Mouse (Mus musculus) brain, adult 2 months (tissue): ENCODE results near the gene Cox19.

ENCODE experiments used
- DNase-seq: peaks from one replicate; pipeline ENCODE4 v3.0.0; 2011; ENCODE audit warnings: low read depth, low spot score

Gene Cox19

DNA sequence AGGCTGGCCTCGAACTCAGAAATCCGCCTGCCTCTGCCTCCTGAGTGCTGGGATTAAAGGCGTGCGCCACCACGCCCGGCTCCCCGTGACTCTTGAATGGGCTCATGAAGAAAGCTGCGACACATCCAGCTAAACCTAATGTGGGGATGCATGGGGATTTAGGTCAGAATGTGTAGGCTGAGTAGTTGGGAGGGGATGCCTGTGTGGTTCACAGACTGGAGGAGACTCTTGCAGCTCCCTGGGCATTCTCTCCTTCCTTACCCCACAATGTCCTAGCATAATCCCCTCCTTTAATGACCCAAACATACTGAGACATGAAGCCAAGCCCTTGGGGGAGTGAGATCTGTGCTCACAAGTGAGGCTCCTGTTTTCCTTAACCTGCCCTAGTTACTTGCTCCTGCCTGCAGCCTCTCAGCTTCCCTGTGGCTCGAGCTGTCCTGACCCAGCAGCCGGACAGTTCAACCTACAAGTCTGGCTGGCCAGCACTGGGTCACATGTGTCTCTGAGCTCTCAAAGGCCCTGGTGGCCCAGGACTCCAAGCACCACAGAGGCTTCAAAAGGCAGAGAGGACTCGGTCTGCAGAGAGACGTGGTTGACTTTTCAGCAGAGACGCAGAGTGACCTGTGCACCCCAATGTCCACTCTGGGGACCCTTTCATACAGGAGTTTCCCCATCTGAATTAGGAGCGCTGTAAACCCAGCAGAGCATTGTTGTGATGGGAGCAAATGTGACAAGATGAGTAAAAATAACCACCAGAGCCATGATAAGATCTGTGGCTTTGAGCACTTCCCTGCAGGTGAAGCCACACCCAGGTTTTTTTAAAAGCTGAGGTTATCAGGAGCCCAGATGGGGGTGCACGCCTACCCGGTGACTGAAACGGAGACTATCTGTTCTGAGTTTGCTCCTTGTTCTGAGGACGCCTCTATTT, 30.6 kb upstream of the Cox19 start:
- no peak for DNase-seq

DNA sequence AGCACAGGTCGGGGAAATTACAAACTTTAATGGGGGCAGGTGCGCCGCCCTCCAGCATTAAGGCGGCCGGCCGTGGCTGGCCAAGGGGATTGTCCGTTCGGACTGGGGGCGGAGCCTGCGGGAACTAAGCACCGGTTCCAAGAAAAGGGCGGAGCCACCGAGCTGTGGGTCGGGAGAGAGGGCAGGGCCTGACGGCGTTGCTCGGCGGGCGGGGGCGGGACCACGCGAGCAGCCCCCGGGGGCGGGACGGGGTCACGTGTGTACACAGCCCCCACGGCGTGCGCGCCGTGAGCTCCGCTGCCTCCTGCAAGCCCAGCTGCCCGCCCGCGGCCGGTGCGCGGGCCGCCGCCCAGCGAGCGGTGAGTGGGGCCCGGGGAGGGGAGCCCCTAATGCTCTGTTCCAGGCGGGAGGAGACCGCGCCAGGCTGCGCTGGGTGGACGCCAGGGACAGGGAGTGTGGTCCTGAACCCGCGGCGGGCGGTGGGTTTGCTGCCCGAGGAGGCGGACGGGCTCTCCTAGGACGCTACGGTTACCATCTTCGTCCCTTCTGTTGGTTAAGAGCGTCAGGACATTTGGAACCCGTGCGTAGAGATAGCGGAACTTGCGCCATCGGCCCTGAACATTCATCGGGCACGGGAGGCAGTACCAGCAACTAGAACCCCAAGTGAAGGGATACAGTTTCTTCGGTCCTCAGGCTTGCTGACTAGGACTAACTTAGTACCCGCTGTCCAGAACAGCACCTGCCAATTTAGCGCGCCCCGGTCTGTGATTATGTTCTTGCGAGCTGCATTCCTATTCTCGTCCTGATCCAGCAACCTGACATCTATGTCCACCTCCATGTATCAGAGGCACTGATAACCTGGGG, 29.4 kb upstream of the Cox19 start:
- DNase-seq = peak; percentile 95

DNA sequence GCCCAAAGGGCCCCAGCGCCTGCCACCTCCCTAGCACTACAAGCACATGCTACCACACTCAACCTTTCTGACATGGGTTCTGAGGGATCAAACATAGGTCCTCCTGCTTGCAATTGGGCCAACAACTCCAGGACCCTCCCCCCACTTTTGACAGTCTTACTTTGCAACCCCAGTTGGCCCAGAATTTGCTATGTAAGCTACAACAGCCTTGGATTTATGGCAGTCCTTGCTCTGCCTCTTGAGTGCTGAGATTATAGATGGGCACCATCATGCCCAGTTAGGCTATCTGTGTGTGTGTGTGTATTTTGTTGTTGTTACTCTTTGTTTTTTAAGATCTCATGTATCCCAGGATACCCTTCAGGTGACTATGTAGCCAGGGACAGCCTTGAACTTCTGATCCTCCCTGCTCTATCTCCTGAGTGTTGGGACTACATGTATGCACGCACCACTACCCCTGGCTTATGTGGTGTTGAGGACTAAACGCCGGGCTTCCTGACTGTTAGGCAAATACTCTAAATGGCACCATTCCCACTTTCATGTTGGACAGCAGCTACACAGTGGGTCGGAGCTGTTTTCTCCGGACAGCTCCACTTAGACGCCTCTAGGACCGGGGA, 28.7 kb upstream of the Cox19 start:
- DNase-seq = no peak

DNA sequence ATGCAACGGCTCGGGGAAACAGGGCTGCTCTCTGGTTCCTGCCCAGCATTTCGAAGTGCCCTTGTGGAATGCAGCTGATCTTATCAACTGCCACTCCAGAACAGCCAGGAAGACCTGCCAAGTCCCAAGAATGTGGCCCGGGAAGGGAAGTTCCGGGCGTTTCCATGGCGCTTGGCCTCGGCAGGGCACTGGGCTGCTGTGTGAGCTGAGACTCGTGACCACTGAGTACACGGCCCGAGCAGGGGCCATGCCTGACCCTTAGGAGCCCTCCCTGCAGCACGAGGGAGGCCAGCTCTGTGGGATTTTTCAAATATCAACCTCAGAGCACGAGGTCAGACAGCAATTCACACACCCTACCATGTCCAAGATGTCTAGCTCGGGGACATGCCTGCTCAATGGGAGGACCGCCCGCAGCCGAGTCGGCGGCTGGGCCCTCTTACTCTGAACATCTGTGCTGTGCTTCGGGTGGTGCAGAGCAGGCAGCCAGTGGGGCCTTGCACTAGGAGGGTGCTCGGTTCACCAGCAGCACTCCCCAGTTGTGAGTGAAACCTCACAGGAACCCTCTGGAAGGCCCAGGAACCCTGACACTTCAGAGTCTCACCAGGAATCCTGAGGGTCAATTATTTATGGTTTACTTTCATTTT, 27.9 kb upstream of the Cox19 start:
- DNase-seq = no peak

DNA sequence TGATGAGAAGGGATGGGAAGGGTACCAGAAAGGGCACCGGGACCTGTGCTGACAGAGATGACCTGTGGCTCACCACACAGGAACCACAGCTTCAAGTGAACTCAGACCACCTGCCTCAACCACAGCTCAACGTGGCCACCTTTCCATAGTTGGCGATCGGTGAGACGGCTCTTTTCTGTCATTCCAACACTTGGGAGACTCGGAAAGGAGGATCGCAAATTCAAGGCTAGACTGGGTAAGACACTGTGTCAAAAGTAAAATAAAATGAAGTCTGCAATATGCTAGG, 27.0 kb upstream of the Cox19 start:
- no peak for DNase-seq

DNA sequence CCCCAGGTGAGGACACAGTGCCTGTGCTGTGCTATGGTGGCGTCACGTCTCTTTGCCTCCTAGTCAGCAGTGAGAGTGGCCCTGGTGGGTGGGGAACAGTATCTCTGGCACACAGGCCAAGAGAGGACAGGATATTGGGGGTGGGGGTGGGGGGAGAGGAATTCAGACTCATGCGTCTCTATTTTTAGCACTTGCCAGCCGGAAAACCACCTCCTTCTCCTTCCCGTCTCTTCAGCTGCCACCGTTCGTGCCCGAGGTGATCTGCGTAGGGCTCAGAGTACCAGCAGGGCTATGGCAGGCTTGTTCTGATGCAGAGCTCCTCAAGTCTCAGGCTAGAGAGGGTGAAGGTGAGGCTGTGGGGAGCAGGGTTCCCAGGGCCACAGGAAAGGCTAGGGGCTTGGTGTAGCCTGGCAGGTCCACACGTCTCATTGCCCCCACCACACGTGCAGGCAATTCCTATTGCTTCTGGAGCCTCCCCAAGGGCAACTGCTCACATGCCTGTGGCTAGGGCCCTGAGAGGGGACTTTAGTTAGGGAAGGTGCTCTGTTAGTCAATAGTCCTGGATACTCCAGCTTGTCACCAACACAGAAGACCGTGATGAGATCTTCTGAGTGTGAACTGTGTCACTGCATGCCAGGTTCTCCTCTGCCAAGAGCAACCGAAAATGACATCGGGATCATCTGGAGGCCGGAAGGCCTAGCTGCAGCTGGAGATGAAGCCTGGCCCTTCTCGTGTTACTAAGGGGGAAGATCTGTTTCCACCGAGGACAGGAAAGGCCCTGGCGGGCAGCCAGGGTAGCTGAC, 26.5 kb upstream of the Cox19 start, which contains the start of gene Gpr146:
Gene Gpr146, plus strand, starts transcription at position 230 of the 803 bp plus-strand sequence.
- DNase-seq = peak; percentile 52

DNA sequence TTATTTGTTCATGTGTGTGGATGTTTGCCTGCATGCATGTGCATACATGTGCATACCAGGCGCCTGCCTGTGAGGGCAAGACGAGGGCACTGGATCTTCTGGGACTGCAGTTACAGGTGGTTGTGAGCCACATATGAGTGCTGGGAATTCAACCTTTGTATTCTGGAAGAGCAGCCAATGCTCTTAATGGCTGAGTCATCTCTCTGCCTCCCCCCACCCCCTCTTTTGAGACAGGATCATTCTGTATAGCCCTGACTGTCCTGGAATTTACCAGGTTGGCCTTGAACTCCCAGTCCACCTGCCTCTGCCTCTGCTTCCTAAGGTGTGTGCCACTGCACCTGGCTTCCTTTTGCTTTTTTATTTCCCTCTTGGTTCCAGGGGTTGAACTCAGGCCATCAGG, 23.6 kb upstream of the Cox19 start:
- DNase-seq = no peak

DNA sequence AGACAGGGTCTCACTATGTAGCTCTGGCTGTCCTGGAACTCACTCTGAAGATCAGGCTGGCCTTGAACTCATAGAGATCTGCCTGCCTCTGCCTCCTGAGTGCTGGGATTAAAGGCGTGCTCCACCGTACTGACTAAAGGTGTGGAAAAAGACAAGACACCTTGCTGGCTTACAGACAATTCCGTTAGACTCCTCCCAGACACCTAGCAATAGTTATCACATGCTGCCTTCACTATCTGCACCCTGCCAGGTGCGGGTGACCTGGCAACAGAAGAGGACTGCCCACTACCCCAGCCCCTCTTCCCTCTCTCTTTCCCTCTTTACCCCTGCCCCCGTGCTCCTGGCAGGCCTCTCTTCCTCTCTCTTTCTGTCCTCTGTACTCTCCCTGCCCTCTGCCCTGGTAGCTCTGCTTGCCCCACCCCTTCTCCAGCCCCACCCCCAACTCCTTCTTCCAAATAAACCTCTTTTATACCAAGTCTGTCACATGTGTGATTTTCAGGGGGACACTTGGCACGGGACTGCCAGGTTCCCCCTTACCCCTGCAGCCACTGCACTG, 22.7 kb upstream of the Cox19 start:
- DNase-seq = no peak

DNA sequence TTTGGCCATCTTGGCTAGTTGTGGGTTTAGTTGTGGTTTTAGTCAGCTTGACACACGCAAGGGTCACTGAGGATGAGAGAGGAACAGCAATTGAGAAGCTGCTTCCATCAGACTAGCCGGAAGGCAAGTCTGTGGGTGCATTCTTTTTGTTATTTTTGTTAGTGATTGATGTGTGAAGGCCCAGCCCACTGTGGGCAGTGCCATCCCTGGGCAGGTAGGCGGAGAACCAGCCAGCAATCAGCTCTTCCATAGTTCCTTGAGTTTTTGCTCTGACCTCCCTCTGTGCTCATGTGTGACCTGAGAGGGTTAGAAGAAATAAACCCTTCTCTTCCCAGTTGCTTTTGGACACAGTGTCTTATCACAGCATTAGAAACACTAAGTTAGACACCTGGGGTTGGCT, 21.9 kb upstream of the Cox19 start:
- no peak for DNase-seq

DNA sequence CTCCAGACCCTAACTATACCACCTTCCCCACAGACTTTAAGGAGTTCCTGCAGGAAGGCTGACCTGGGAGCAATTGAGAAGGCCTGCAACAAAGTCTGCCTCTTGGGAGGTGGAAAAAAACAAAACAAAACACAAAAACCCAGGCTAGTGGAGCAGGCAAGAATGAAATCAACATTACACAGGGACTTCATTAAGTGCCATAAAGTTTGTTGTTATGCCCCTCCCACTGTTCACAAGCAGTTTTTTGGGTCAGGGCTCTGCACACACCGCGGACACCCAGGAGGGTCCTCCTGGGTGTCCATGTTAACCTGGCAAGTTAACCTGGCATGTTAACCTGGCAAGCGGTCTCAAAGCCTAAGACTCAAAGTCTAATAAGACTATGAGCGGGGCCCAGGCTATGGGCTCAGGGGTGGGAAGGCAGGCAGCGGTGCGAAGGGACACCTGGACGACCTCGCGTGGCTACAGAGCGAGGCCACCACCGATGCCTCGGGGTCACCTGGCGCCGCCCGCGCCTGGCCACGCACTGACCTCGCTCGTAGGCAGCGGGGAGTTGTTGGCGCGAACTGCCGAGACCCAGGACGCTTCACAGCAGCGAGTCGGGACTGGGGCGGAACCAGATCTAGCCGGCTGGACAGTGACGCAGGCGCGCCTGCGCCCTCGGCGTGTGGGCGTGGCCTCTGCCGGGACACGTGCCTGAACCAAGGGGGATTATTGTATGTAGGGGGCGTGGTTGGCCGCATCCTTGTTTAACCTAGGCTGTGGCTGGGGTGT, 20.6 kb upstream of the Cox19 start:
- DNase-seq = peak; percentile 90

DNA sequence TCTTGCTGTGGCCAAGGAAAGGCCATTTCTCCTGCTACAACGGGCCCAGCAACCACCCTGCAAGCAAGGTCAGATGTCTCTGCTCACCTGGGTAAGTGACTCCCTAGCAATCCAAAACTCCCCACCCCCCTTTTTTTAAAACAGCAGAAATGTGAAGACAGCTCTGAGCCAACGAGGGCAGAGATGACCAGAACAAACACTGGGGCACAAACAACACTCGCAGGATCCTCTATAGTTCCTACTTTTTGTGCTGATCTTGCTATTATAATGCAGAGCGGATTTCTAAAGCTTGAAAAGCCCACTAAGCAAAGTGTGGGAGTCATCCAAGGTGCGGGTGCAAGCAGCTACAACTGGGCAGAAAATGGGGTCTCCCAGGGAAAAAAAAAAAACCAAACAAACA, 19.9 kb upstream of the Cox19 start:
- DNase-seq = no peak

DNA sequence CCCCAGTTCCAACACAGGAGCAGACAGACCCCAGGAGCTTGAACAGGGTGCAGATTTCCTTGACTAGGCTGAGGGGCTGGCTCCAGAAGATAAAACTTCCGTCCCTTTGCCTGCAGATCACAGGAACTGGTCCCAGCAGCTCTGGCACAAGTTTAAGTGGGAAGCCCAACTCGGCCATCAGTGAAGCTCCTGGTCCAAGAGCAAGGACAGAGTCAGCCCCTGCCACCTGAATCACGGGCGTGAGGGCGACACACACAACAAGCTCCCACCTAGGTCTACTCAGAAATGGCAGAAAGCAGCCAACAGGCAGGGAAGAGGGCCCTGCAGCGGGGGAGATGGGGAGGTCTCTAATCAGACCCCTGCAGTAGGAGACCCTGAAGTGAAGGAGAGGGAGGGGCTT, 19.1 kb upstream of the Cox19 start:
- no peak for DNase-seq

DNA sequence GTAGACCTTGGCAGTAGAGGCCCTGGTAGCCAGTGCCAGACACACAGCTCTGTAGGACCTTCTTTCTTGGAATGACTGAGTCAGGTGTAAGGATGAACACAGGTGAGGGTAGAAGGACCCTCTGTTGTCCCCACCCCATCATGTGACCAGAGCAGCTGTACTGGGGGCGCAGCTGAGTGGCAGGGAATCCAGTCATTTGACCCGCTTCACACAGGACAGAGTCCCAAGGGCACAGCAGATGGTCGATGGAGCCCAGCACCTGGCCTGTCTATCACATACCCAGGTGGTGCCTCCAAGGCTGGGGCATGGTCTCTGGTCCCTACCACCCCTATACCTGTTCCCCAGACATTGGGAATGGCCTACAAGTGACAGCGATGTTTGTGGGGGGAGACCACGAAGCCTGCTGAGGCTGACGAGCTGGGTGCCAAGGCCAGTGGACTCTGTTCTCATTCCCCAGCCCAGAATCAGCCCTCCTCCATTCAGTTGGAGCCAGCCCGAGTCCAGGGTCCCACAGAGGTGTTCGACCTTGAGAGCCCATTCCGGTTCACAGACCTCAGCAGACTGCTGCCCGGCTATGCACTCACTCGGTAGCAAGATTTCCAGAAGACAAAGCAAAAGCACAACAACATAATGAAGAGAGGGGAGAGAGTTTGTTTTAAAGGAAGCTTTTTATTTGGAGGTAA, 17.6 kb upstream of the Cox19 start:
- no peak for DNase-seq

DNA sequence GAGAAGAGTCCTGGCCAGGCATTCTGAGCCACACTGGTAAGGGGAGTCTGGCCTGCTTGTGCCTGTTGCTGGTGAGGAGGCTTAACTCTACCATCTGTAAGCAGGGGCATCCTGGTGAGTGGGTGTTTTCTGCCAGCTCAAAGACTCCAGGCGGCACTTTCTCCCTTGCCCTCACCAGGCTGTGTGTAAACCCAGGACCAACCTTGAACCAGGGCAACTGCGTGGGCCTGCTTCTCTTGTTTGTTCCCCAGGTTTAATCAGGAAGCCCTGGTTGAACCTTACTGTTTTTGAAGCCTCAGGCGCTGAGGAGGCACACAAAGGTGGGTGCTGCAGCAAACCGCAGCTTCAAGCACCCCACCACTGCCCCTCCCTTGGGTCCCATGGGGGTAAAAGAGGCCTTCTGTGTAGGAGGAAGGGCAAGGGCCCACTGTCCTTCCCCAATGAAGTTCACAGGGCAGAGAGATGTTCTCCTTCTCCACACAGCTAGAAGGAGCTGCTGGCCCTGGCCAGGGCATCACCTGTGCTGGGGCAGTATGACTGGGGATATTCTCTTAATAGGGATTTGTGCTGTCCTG, 16.8 kb upstream of the Cox19 start:
- DNase-seq = no peak

DNA sequence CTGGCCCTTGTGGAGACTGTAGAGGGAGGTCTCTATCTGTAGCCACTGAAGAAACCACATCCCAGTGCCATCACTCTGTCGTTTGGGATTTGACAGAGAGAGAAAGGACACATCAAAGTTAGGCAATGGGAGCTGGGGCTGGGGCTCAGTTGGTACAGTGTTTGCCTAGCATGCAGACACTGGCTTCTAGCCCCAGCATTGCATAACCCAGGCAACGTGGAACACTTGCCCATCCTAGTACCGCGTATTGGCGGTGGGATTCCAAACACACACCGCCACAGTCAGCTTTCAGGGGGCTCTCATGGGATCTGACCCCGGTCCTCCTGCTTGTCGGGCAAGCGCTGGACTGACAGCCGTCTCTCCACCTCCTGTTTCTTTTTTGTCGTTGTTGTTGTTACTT, 15.3 kb upstream of the Cox19 start:
- no peak for DNase-seq

DNA sequence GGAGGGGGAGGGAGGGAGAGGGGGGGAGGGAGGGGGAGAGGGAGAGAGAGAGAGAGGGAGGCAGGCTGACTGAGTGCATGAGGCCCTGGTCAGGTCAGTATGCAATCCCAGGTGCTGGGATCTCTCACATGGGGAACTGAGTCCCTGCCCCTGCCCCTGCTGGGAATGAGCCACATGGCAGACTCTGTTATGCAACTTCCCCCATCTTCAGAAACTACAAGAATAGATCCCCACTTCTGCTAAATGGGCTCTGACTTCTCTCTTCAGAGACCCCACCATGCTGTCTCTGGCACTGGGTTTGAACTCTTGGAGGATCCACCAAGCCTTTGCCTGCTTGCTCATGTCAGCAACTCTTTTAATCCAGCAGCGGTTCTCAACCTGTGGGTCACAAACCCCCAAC, 14.6 kb upstream of the Cox19 start:
- peak; percentile 66 for DNase-seq

DNA sequence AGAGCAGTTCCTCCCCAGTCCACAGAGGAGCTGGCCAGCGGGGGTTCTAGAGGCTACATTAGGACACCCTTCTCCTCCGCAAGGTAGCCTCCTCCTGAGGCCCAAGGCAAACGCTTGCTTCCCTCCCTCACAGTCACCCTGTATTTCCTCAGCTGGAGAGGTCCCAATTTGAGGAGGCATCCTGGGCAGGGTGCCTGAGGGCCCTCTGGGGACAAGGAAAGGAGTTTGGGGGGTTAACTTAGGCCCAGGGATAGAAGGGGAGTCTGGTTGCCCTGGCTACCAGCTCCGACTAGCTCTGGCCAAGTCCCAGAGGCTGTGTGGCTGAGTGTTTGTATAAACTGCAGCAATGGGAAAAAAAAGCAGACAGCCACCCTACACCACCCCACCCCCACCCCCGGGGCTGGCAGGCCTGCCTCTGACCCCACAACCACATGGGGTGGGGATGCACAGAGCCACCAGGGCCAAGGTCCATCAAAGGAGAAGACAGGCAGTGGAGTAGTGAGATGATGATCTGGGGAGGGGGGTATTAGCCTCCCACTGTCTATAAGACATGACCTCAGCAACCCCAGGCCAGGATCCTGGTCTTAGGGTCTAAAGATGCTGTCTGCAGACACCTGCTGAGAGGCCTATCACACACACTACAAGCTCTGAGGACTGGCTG, 13.8 kb upstream of the Cox19 start:
- no peak for DNase-seq

DNA sequence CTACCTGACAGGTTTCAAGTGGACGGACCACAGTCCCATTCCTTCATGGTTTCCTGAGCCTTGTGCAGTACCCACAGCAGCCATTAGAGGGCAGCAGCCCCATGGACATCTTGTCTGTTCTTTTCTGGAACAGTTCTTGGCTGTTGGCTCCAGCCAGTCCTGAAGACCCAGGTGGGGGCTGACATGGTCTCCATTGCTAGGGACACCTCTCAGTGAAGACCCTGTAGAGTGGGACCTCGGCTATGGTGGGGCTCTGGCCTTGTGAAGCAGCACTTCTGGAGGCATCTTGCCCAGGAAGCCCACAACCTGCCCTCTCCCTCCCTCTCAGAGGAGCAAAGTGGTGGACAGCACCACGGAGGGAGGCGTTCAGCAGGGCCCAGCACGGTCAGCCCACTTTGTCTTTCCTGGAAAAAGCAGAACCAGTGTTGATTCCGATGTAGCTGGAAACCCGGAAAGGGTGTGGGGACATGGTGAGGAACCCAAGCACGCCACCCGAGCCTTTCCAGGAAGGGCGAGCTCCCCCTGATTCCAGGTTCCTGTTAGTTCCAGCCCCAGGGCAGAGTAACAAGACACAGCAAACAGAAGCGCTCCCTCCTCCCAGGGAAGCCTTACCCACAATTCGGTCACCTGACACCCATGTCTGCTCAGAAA, 13.2 kb upstream of the Cox19 start:
- peak; percentile 87 for DNase-seq
